Mouse (Mus musculus): ENCODE measurements around the gene Prune1. TPM values are rescaled to one million over a fixed set of nuclear protein-coding genes. Genes with fewer than 3 reads are reported as not detected.

The Prune1 gene
- total and polyA plus RNA-seq, 3 experiments: 8.4 to 9.1 (median 8.5) TPM

DNA sequence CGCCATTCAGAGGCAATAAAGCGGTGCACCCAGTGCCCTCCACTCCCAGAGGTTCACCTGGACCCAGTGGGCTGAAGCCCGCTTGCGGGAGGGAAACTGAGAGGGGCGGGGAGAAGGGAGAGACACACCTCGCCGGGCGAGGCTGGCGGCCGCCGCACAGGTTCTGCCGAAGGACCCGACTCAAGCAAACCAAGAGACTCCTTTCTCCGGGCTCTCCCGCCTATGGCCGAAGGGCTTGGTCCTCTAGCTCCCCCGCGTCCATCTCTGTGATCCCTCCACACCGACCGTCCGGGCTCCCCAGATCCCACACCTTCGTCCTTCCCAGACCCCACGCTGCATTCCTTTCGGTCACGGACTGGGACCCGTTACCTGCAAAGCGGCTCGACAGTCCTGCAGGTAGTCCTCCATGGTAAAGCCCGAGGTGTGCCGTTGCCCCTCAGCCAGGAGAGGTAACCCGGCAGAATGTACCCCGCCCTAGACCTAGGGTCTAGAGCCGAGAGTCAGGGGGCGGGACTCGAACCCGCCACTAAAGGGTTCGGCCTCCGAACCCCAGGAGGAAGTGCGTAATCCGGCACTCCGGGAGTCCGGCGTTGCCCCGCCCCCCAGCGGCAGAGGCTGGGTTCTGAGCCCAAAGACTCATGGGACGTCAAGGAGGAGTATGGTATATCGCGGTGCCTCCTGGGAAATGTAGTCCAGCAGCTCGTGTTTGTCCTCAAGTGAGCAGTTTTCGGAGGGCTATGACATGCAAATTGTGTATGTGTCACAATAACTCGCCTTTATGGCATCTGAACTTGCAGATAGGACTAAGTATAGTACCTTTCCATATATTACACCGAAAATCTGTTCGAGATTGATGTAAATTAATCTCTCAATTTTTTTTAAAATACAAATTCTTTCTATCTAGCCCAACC, at the start of gene Prune1, which contains the start of gene Mindy1 (continued):
- TF ChIP-seq KAT2A (IDR thresholded peaks at IDR 0.05; ENCODE audit: insufficient replicate concordance, low read length) (peak; percentile 96; the same call in 1 of the 2 replicates), CHD1 (IDR thresholded peaks at IDR 0.05; ENCODE audit: low read depth, low read length) (no peak; the same call in none of the 2 replicates)

DNA sequence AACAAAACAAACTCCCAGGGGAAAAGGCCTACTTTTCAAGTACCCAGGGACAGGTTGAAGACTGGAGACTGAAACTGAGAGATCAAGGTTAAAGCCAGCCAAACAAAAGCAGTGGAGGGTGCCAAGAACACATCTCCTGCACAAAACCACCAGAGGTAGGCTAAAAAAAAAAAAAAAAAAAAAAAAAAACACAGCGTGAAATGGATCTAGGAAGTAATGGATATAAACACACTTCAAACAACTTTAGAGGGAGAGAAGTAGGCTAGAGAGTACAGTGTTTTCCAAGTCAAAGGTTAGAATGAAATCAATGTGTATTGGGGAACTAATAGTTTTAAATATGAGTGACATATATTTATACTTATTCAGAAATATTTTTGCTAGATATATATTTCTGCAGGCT, 49.7 kb upstream of the Prune1 start:
- H3K36me3 ChIP-seq (replicated peaks in 1 of 2; ENCODE audit: control insufficient read depth in 1 of 2, insufficient read depth in 1 of 2, low read length in 1 of 2): peaks cover 52 to 86% of the 10 kb centered on the region in 2 experiments
- dilution Hi-C loops (cut with MboI; ENCODE audit: extremely low pct_ligation_motif_present, extremely low pct_unique_long_range_greater_than_20kb, low sequenced_read_pairs) (no loop called here), in situ Hi-C loops (cut with MboI; ENCODE audit: low pct_ligation_motif_present, low pct_unique_long_range_greater_than_20kb, low sequenced_read_pairs) (loop anchor here (10.0 kb wide), 1 partner anchor 133 kb away; no protein-coding TSS in a partner anchor)
- no peak for DNase-seq (ENCODE audit: extremely low read depth)
- H3K4me2 ChIP-seq (ENCODE audit: insufficient read depth, low read depth, poor library complexity, severe bottlenecking): no peak overlapping the region
- TF ChIP-seq JUN (IDR thresholded peaks at IDR 0.05; ENCODE audit: insufficient read depth, low read depth, low read length): no peak
- peak; percentile 54 for TF ChIP-seq ZNF384 (IDR thresholded peaks at IDR 0.05; ENCODE audit: low read depth, low read length)
- peaks cover 2% of the 10 kb centered on the region; the same call in 1 of the 2 replicates for H3K79me2 ChIP-seq (replicated peaks; ENCODE audit: control insufficient read depth, extremely low read depth, insufficient read depth, poor library complexity, severe bottlenecking)
- H3K27ac ChIP-seq (ENCODE audit: insufficient read depth, low read depth): no peak overlapping the region
- no peaks in the 10 kb centered on the region for H3K9me3 ChIP-seq (replicated peaks; ENCODE audit: low read length)
- H3K9ac ChIP-seq (ENCODE audit: insufficient read depth, low read depth): no peak overlapping the region
- H3K4me3 ChIP-seq (replicated peaks in 1 of 3; ENCODE audit: low read depth in 2 of 3, low read length in 2 of 3, poor library complexity in 1 of 3): no peak overlapping the region
- no peaks in the 10 kb centered on the region for H3K4me1 ChIP-seq (ENCODE audit: control insufficient read depth in 1 of 2, insufficient read depth in 2 of 2)
- no peaks in the 10 kb centered on the region for H3K27me3 ChIP-seq (replicated peaks)

DNA sequence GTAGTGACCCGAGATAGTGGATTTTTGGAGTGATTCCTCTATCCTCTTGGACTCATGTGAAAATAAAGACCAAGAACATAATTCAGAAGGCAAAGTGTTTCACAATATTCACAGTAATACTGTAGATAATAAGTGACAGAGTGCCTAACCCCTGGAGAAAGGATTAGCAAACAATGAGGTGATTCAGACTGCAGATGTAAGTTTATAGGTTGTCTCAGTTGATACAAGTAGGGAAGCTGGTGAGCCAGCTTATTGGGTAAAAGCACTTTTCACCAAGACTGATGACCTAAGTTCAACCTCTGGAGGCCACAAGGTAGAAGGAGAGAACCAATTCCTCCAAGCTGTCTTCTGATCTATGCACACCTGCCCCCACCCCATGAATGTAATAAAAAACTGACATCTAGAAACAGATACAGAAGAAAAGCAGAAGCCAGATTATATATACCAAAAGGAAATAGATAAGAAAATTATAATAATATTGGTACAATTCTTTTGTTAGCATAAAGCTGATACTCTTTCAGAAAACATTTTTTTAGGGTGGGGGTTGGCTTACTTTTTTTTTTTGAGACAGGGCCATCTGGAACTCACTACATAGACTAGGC, 47.0 kb upstream of the Prune1 start:
- Histone ChIP-seq H3K27me3 (replicated peaks) (no peaks in the 10 kb centered on the region), H3K9ac (ENCODE audit: insufficient read depth, low read depth) (no peak overlapping the region), H3K79me2 (replicated peaks; ENCODE audit: control insufficient read depth, extremely low read depth, insufficient read depth, poor library complexity, severe bottlenecking) (peaks cover 2% of the 10 kb centered on the region; the same call in 1 of the 2 replicates), H3K27ac (ENCODE audit: insufficient read depth, low read depth) (no peak overlapping the region), H3K4me1 (ENCODE audit: control insufficient read depth in 1 of 2, insufficient read depth in 2 of 2) (no peaks in the 10 kb centered on the region), H3K9me3 (replicated peaks; ENCODE audit: low read length) (no peaks in the 10 kb centered on the region), H3K4me3 (replicated peaks in 1 of 3; ENCODE audit: low read depth in 2 of 3, low read length in 2 of 3, poor library complexity in 1 of 3) (no peak overlapping the region), H3K4me2 (ENCODE audit: insufficient read depth, low read depth, poor library complexity, severe bottlenecking) (no peak overlapping the region), H3K36me3 (replicated peaks in 1 of 2; ENCODE audit: control insufficient read depth in 1 of 2, insufficient read depth in 1 of 2, low read length in 1 of 2) (peaks cover 59 to 90% of the 10 kb centered on the region in 2 experiments)
- in situ Hi-C loops (cut with MboI; ENCODE audit: low pct_ligation_motif_present, low pct_unique_long_range_greater_than_20kb, low sequenced_read_pairs) (no loop called here), dilution Hi-C loops (cut with MboI; ENCODE audit: extremely low pct_ligation_motif_present, extremely low pct_unique_long_range_greater_than_20kb, low sequenced_read_pairs) (no loop called here)
- TF ChIP-seq UBTF (IDR thresholded peaks at IDR 0.05; ENCODE audit: low read depth, low read length): no peak
- no peak for TF ChIP-seq JUN (IDR thresholded peaks at IDR 0.05; ENCODE audit: insufficient read depth, low read depth, low read length)
- TF ChIP-seq IRF4 (IDR thresholded peaks at IDR 0.05; ENCODE audit: low read depth, low read length): no peak
- TF ChIP-seq MAFK (IDR thresholded peaks at IDR 0.05; ENCODE audit: insufficient replicate concordance, low read length): no peak
- TF ChIP-seq USF2 (conservative IDR thresholded peaks at IDR 0.05; ENCODE audit: low read depth, low read length): no peak
- TF ChIP-seq ETS1 (conservative IDR thresholded peaks at IDR 0.05; ENCODE audit: low read depth, low read length): no peak
- TF ChIP-seq MYC (IDR thresholded peaks at IDR 0.05; ENCODE audit: low read depth, low read length): no peak
- no peak for TF ChIP-seq BHLHE40 (IDR thresholded peaks at IDR 0.05; ENCODE audit: low read depth, low read length)
- no peak for TF ChIP-seq E2F4 (IDR thresholded peaks at IDR 0.05; ENCODE audit: insufficient replicate concordance, low read depth, low read length)
- no peak for TF ChIP-seq ZMIZ1 (IDR thresholded peaks at IDR 0.05; ENCODE audit: low read depth, low read length)
- no peak for TF ChIP-seq PAX5 (IDR thresholded peaks at IDR 0.05; ENCODE audit: low read length)
- no peak for TF ChIP-seq SMC3 (IDR thresholded peaks at IDR 0.05; ENCODE audit: low read depth, low read length)
- no peak for TF ChIP-seq MAX (IDR thresholded peaks at IDR 0.05; ENCODE audit: low read length)
- TF ChIP-seq HCFC1 (IDR thresholded peaks at IDR 0.05; ENCODE audit: low read depth, low read length): no peak
- TF ChIP-seq TBP (conservative IDR thresholded peaks at IDR 0.05; ENCODE audit: low read depth, low read length): no peak
- TF ChIP-seq SIN3A (IDR thresholded peaks at IDR 0.05; ENCODE audit: low read length): no peak
- no peak for TF ChIP-seq CHD2 (IDR thresholded peaks at IDR 0.05; ENCODE audit: low read length)
- no peak for TF ChIP-seq KAT2A (IDR thresholded peaks at IDR 0.05; ENCODE audit: insufficient replicate concordance, low read length)
- no peak for TF ChIP-seq MXI1 (IDR thresholded peaks at IDR 0.05; ENCODE audit: low read depth, low read length)
- TF ChIP-seq CHD1 (IDR thresholded peaks at IDR 0.05; ENCODE audit: low read depth, low read length): no peak
- DNase-seq (ENCODE audit: extremely low read depth): no peak
